Mouse (Mus musculus) kidney, postnatal 4 days (tissue): ENCODE measurements around the gene Kif26b.

Experiments
- DNase-seq, 2 experiments: peaks; one replicate each; pipeline ENCODE4 v3.0.0; 2021; ENCODE audit warnings: mixed read lengths in 2 of 2

Kif26b gene

DNA sequence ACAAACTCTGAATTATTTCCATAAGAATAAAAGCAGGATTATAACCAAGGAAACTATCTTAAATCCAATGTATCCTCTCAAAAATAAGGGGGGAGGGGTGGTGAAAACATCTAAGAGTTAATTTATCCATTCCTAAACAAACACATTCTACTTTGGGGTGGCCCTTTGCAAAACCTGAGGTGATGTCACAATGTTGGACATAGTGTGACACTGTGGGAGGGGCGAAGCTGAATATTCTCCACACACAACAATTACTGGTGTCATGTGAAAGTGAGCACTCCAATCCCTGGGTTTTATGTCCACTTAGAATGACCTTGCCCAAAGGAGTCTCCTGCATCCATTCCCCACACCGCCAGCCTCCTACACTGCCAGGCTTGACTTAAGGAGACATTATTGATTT is 408.1 kb downstream of the Kif26b start:
- no peak for DNase-seq

DNA sequence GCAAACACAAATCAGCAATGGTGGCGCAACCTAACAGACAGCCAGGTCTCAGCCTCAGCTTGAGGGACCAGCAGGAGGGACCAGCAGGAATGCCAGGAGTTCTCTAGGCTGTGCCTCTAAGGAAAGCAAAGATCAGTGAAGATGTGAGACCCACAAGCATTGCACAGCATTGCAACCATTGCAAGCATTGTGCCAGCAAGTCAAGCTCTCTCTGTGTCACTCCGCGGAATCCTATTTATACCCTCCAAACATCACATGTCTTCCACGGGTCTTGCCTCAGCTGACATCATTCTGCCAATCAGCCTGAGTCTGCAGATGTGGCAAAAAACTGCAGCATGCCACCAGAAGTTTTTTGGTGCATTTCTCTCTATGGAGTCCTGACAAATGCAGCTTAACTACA is 411.4 kb downstream of the Kif26b start:
- DNase-seq: no peak

DNA sequence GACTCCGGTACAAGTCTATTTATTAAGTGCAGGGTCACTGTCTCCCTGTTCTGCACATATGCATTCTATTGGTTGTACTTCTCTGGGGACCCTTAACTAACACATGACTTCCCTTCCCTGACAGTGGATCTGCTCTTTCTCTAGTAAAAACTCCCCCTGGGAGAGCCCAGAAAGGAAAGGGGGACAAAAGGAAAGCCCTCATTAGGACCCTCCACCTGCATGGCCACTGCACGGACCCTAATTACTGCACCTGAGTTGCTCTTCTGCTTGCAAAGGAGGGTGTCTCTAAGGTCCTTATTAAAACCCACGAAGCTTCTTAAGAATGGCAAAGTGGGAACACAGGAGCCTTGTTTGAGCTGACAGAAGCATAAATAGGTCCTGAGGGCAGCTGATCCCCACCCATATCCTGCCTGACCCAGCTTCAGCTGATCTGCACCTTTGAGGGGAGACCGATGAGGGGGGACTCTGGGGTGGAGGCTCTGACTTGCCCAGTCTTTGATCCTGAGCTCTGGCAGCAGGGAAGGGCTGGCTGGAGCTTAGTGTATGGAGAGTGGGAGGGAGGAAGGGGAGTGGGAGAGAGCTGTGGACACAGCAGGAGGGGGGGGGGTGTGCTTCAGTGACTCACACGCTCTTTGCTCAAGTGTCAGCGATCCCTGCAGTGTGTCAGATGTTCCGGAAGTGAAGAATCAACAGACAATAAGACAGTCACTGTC is 413.5 kb downstream of the Kif26b start:
- no peak for DNase-seq

GRCm38 (mm10) chr1:178952910-178953309 is 424.0 kb downstream of the Kif26b start:
- peak; percentile 31 to 45 for DNase-seq

- no peak for DNase-seq
These were observed 429.7 kb downstream of the Kif26b start for GRCm38 (mm10) chr1:178958641-178959040.

DNA sequence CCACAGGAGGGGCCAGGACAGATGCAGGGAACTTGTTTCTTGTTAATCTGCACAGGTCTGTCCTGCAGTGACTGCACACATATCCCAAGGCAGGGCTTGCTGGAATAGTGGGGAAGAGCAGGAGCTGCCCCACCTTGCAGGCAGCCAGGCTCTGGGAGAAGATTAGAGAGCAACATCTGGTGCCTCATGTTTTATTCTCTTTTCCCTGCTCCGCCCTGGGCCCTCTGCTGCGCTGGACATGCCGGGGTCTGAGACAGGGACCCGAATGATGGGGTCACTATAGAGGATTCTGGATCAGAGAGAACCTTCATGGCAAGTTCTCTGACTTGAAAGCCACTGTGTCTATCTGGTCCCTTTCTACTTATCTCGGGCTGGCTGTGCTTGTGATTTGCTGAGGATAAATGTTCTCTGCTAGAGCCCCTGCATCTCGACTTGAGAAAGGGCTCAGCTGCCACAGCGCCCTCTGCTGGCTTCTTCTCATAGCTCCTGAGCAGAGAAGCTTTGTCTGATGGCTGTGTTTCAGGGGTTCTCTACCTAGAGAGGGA is 431.2 kb downstream of the Kif26b start:
- peak; percentile 93 for DNase-seq

DNA sequence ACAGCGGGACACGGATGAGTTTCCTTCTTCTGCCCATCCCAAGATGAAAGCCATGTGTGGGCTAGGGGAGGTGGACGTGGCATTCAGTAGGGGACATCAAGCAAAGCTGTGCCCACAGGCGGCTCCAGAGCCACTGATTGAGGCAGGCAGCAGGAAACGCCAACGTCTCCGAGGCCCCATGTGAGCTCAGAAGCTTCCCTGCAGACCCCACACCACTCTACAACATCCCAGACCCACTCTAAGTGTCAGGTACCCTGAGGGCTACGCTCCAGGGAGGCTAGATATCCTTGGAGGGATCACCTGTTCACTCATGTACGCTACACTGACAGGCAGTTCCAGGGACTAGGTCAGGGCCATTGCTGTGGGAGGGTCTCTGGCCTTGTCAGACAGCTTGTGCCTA is 432.7 kb downstream of the Kif26b start:
- no peak for DNase-seq

- DNase-seq: no peak
These were observed 443.1 kb downstream of the Kif26b start for GRCm38 (mm10) chr1:178972055-178972454.

DNA sequence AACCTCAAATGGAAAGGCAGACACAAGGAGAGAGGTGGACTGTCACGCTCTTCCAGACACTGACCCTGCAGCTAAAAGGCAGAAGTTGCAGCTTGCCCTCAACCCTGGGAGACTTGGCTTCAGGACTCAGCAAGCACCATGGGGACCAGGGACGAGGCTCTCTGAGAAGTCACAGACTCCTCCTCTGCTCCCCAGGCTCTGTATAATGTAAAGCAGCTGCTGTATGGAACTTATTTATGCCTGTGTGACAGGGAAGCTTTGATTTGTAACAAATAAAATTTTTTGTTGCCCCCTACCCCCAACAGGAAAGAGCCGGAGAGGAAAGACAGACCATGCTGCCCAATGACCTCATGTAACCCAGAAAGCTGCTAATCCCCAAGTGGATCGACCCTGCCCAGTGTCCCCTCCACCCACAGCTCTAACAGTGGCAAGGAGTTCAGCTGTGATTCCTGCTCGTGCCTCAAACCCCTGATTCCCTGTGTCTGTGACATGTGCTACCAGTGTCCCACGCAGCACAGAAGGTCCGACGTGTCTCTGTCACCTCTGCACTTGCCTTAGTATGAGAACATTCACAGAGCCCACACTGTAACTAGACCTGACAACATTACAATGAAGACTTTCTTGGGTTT is 449.8 kb downstream of the Kif26b start:
- no peak for DNase-seq

- no peak for DNase-seq
These were observed 451.3 kb downstream of the Kif26b start for GRCm38 (mm10) chr1:178980185-178980584.

GRCm38 (mm10) chr1:178981641-178982040 is 452.7 kb downstream of the Kif26b start:
- no peak for DNase-seq

- DNase-seq: peak in 1 of 2 experiments; percentile 47
These were observed 459.3 kb downstream of the Kif26b start for GRCm38 (mm10) chr1:178988176-178988575.
